In genomic region chr7:140922398-140923069, GRCm38 (mm10) we compare ENCODE assay signal across 8 mouse cellular contexts. TPM values are rescaled to one million over a fixed set of nuclear protein-coding genes. Genes with fewer than 3 reads are reported as not detected.
A peak's percentile ranks its signal among the peaks of the same experiment; 100 is the strongest.
DNase-seq lines count a peak whose midpoint lies in the region; ATAC-seq and TF ChIP-seq lines count a peak whose summit lies in the region.

No protein-coding gene starts in this region.

- no peak for TF ChIP-seq POLR2A in thymus, adult 2 months (IDR thresholded peaks at IDR 0.05; ENCODE audit: control insufficient read depth, extremely low read depth, insufficient read depth, low read length, poor library complexity)

- peak; percentile 65 for ATAC-seq in granulocyte monocyte progenitor cell, adult 5-6 weeks (replicated peaks; ENCODE audit: poor library complexity, severe bottlenecking)
- ATAC-seq in lung, postnatal 0 days = 0 out of 2 replicates have a peak, but pooled peaks have one; percentile 16
- no peak for ATAC-seq in inflammation-experienced regulatory T-cells, adult 6 months

- no peaks in the 10 kb centered on the region for H3K36me3 ChIP-seq in thymus, adult 2 months (ENCODE audit: control insufficient read depth, insufficient read depth, low read length)
- no peaks in the 10 kb centered on the region for H3K36me3 ChIP-seq in lung, postnatal 0 days (ENCODE audit: insufficient read depth, low read length)

- no peak overlapping the region for H3K9ac ChIP-seq in lung, postnatal 0 days (replicated peaks; ENCODE audit: low read depth)

- peak overlapping the region; percentile 46 for H3K4me2 ChIP-seq in lung, postnatal 0 days (replicated peaks; ENCODE audit: low read depth, low read length)

- DNase-seq in thymus, adult 2 months = no peak
- DNase-seq in thymus, postnatal 36 days = no peak
- peak; percentile 93 to 95 for DNase-seq in cerebellum, postnatal 14 days
- DNase-seq in kidney, adult 9 months = peak; percentile 95
- DNase-seq in lung, postnatal 0 days (ENCODE audit: low spot score) = peak; percentile 26
- DNase-seq in right cerebral cortex, postnatal 14 days = peak; percentile 36

- WGBS in thymus, adult 2 months = 3% methylated on average over 49 of the region's 49 CpGs
- under 1% methylated on average over 49 of the region's 49 CpGs for WGBS in lung, postnatal 0 days

- no peaks in the 10 kb centered on the region for H3K9me3 ChIP-seq in lung, postnatal 0 days (ENCODE audit: low read length)

- no peak for TF ChIP-seq CTCF in thymus, adult 2 months (IDR thresholded peaks at IDR 0.05; ENCODE audit: borderline replicate concordance, control insufficient read depth, extremely low read depth, insufficient read depth, low read length, poor library complexity)
- no peak for TF ChIP-seq CTCF in lung, postnatal 0 days (IDR thresholded peaks at IDR 0.05)

- peak overlapping the region; percentile 25 for H3K4me3 ChIP-seq in thymus, adult 2 months (ENCODE audit: control insufficient read depth, insufficient read depth, low read length)
- H3K4me3 ChIP-seq in lung, postnatal 0 days (ENCODE audit: low read depth, low read length) = peak overlapping the region; percentile 24

- no peak for TF ChIP-seq EP300 in lung, postnatal 0 days (IDR thresholded peaks at IDR 0.05)

- no peak overlapping the region for H3K27ac ChIP-seq in thymus, adult 2 months (ENCODE audit: control insufficient read depth, insufficient read depth, low read length)
- no peak overlapping the region for H3K27ac ChIP-seq in lung, postnatal 0 days (ENCODE audit: low read length)

- H3K27me3 ChIP-seq in thymus, adult 2 months (ENCODE audit: control insufficient read depth, insufficient read depth, low read length) = peaks cover 4% of the 10 kb centered on the region; the same call in 1 of the 2 replicates
- peaks cover 55% of the 10 kb centered on the region for H3K27me3 ChIP-seq in lung, postnatal 0 days (replicated peaks; ENCODE audit: insufficient read depth, low read length)

- peaks cover 9% of the 10 kb centered on the region for H3K4me1 ChIP-seq in thymus, adult 2 months (replicated peaks; ENCODE audit: control insufficient read depth, insufficient read depth, low read length)
- H3K4me1 ChIP-seq in lung, postnatal 0 days (ENCODE audit: insufficient read depth, low read depth, low read length) = peaks cover 10% of the 10 kb centered on the region; the same call in 1 of the 2 replicates

RNA-seq across cellular contexts. Expression of gene Nlrp6, which starts 1.8 kb away (rescaled TPM):
- polyA plus RNA-seq in thymus, adult 2 months (2012; rRNA removed) = 0.32 and 0.71 TPM in 2 replicates
- not detected in 2 replicates for total RNA-seq in granulocyte monocyte progenitor cell, adult 5-6 weeks (2014; fragmentation: Nextera tagmentation)
- total RNA-seq in granulocyte monocyte progenitor cell, adult 5-6 weeks (2017) = not detected in 2 replicates
- polyA plus RNA-seq in lung, postnatal 0 days (2015; fragmentation: Nextera tagmentation; extraction: Ambion mirVana) = 0.07 and 0.10 TPM in 2 replicates
- polyA plus RNA-seq in inflammation-experienced regulatory T-cells, adult 6 months (2017; shearing (Covaris generic)) = not detected

RNA-seq across cellular contexts. Expression of gene Pgghg, which starts 18.7 kb away (rescaled TPM):
- polyA plus RNA-seq in thymus, adult 2 months (2012; rRNA removed) = 60.1 and 68.6 TPM in 2 replicates
- 6.6 and 11.5 TPM in 2 replicates for total RNA-seq in granulocyte monocyte progenitor cell, adult 5-6 weeks (2014; fragmentation: Nextera tagmentation)
- 6.9 and 7.8 TPM in 2 replicates for total RNA-seq in granulocyte monocyte progenitor cell, adult 5-6 weeks (2017)
- 12.7 and 14.4 TPM in 2 replicates for polyA plus RNA-seq in lung, postnatal 0 days (2015; fragmentation: Nextera tagmentation; extraction: Ambion mirVana)
- 10 to 100 TPM; 16.6 to 22.5 (median 18.2) TPM for polyA plus RNA-seq in inflammation-experienced regulatory T-cells, adult 6 months (2017; shearing (Covaris generic))

RNA-seq across cellular contexts. Expression of gene Cox8b, which starts 22.3 kb away (rescaled TPM):
- polyA plus RNA-seq in thymus, adult 2 months (2012; rRNA removed) = 159 and 231 TPM in 2 replicates
- not detected in 2 replicates for total RNA-seq in granulocyte monocyte progenitor cell, adult 5-6 weeks (2014; fragmentation: Nextera tagmentation)
- not detected in 2 replicates for total RNA-seq in granulocyte monocyte progenitor cell, adult 5-6 weeks (2017)
- 13.1 and 18.3 TPM in 2 replicates for polyA plus RNA-seq in lung, postnatal 0 days (2015; fragmentation: Nextera tagmentation; extraction: Ambion mirVana)
- polyA plus RNA-seq in inflammation-experienced regulatory T-cells, adult 6 months (2017; shearing (Covaris generic)) = not detected

RNA-seq across cellular contexts. Expression of gene Ifitm5, which starts 27.6 kb away (rescaled TPM):
- polyA plus RNA-seq in thymus, adult 2 months (2012; rRNA removed) = 0.43 and 0.81 TPM in 2 replicates
- 1.7 TPM in 1 of 2 replicates, not detected in the other for total RNA-seq in granulocyte monocyte progenitor cell, adult 5-6 weeks (2014; fragmentation: Nextera tagmentation)
- total RNA-seq in granulocyte monocyte progenitor cell, adult 5-6 weeks (2017) = not detected in 2 replicates
- 1.6 and 1.8 TPM in 2 replicates for polyA plus RNA-seq in lung, postnatal 0 days (2015; fragmentation: Nextera tagmentation; extraction: Ambion mirVana)
- under 1 TPM in 1 of 3 experiments, not detected in 2; 0.46 TPM for polyA plus RNA-seq in inflammation-experienced regulatory T-cells, adult 6 months (2017; shearing (Covaris generic))

RNA-seq across cellular contexts. Expression of gene Gm45717, which starts 33.2 kb away (rescaled TPM):
- polyA plus RNA-seq in thymus, adult 2 months (2012; rRNA removed) = not detected in 2 replicates
- total RNA-seq in granulocyte monocyte progenitor cell, adult 5-6 weeks (2014; fragmentation: Nextera tagmentation) = not detected in 2 replicates
- not detected in 2 replicates for total RNA-seq in granulocyte monocyte progenitor cell, adult 5-6 weeks (2017)
- 0.31 TPM in 1 of 2 replicates, not detected in the other for polyA plus RNA-seq in lung, postnatal 0 days (2015; fragmentation: Nextera tagmentation; extraction: Ambion mirVana)
- polyA plus RNA-seq in inflammation-experienced regulatory T-cells, adult 6 months (2017; shearing (Covaris generic)) = not detected

Comparison
In these comparisons a context has a peak if more than half of its experiments do, and no peak if none do; other contexts are left out.
1. DNase-seq: peak in cerebellum, postnatal 14 days (2 of 2), kidney, adult 9 months (single experiment), lung, postnatal 0 days (single experiment) and right cerebral cortex, postnatal 14 days (single experiment); none in thymus, adult 2 months (single experiment) and thymus, postnatal 36 days (0 of 2).